ENCODE assay signal across 15 mouse cellular contexts in the genomic region with DNA sequence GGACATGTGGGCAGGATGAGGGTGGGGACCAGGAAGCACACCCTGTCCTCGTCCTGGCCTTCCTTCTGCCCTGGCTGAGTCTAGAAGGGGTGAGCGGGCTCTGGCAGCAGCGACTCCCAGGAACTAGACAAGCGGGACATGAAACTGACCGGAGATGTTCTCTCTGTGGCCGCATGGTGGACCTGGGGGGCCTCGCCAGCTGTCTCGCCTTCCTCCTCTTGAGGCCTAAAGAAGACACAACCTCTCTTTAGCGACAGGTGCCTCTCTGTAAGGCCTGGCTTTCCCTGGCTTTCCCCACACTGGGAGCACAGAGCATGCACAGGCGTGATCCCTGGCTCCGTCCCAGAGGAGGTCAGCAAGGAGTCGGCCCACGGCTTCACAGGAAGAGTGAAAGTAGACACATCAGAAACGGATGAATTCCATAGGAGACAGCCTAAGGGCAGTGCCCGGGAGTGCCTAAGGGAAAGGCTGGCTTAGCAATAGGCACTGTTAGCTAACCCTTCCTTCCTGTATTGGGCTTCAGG.
DNase-seq lines count a peak whose midpoint lies in the region; ATAC-seq and TF ChIP-seq lines count a peak whose summit lies in the region.
"Had no signal": no experiment of that assay in that cellular context is flagged by ENCODE, and none has a peak within 500 bp of the region (broad histone marks: within the 10 kb centered on the region; RNA-seq: fewer than 3 reads in every experiment).

No protein-coding gene starts in this region.

- no peaks in the 10 kb centered on the region for H3K9me3 ChIP-seq in heart, embryonic 12.5 days (replicated peaks)
- no peaks in the 10 kb centered on the region for H3K9me3 ChIP-seq in stomach, postnatal 0 days (ENCODE audit: control insufficient read depth, low read length)
- no peaks in the 10 kb centered on the region for H3K9me3 ChIP-seq in forebrain, embryonic 13.5 days (replicated peaks)
- H3K9me3 ChIP-seq: embryonic facial prominence, embryonic 10.5 days; heart, embryonic 15.5 days; hindbrain, embryonic 15.5 days; liver, embryonic 15.5 days; neural tube, embryonic 15.5 days had no signal

- no peak overlapping the region for H3K27ac ChIP-seq in heart, embryonic 12.5 days (ENCODE audit: poor library complexity, severe bottlenecking)
- H3K27ac ChIP-seq in stomach, postnatal 0 days (replicated peaks): no peak overlapping the region
- no peak overlapping the region for H3K27ac ChIP-seq in forebrain, embryonic 13.5 days
- H3K27ac ChIP-seq: embryonic facial prominence, embryonic 10.5 days; heart, embryonic 15.5 days; hindbrain, embryonic 15.5 days; liver, embryonic 15.5 days; macrophage; neural tube, embryonic 15.5 days had no signal

- H3K27me3 ChIP-seq in heart, embryonic 12.5 days (replicated peaks): no peaks in the 10 kb centered on the region
- no peaks in the 10 kb centered on the region for H3K27me3 ChIP-seq in stomach, postnatal 0 days (ENCODE audit: control insufficient read depth, insufficient read depth, low read length)
- 0 out of 2 replicates have a peak, but pooled peaks cover 4% of the 10 kb centered on the region for H3K27me3 ChIP-seq in forebrain, embryonic 13.5 days
- H3K27me3 ChIP-seq: heart, embryonic 15.5 days; liver, embryonic 15.5 days had no signal

- H3K9ac ChIP-seq in heart, embryonic 12.5 days: no peak overlapping the region
- H3K9ac ChIP-seq in stomach, postnatal 0 days (ENCODE audit: low read length): no peak overlapping the region; the same call in 1 of the 2 replicates
- H3K9ac ChIP-seq in forebrain, embryonic 13.5 days: no peak overlapping the region
- H3K9ac ChIP-seq: heart, embryonic 15.5 days; hindbrain, embryonic 15.5 days; liver, embryonic 15.5 days; neural tube, embryonic 15.5 days had no signal

- H3K4me3 ChIP-seq in heart, embryonic 12.5 days: no peak overlapping the region
- no peak overlapping the region for H3K4me3 ChIP-seq in stomach, postnatal 0 days (ENCODE audit: low read depth, low read length)
- no peak overlapping the region for H3K4me3 ChIP-seq in forebrain, embryonic 13.5 days
- H3K4me3 ChIP-seq: embryonic facial prominence, embryonic 10.5 days; heart, embryonic 15.5 days; hindbrain, embryonic 15.5 days; liver, embryonic 15.5 days; neural tube, embryonic 15.5 days had no signal

- peaks cover 17% of the 10 kb centered on the region for H3K4me1 ChIP-seq in heart, embryonic 12.5 days (replicated peaks)
- peaks cover 9% of the 10 kb centered on the region; the same call in 1 of the 2 replicates for H3K4me1 ChIP-seq in stomach, postnatal 0 days (replicated peaks; ENCODE audit: control insufficient read depth, insufficient read depth)
- H3K4me1 ChIP-seq in forebrain, embryonic 13.5 days: peaks cover 15% of the 10 kb centered on the region

- WGBS in heart, embryonic 12.5 days: 75% methylated on average over 15 of the region's 15 CpGs
- WGBS in stomach, postnatal 0 days: 60% methylated on average over 15 of the region's 15 CpGs
- WGBS in forebrain, embryonic 13.5 days: 81% methylated on average over 15 of the region's 15 CpGs

- peaks cover 11% of the 10 kb centered on the region; the same call in 1 of the 2 replicates for H3K36me3 ChIP-seq in heart, embryonic 12.5 days
- H3K36me3 ChIP-seq in stomach, postnatal 0 days (ENCODE audit: control insufficient read depth, insufficient read depth, low read length): no peaks in the 10 kb centered on the region
- no peaks in the 10 kb centered on the region for H3K36me3 ChIP-seq in forebrain, embryonic 13.5 days (ENCODE audit: poor library complexity, severe bottlenecking)
- H3K36me3 ChIP-seq: embryonic facial prominence, embryonic 10.5 days; hindbrain, embryonic 15.5 days had no signal

- TF ChIP-seq EP300 in stomach, postnatal 0 days (optimal IDR thresholded peaks at IDR 0.05): no peak

- DNase-seq in heart, adult 18-20 months: peak; percentile 47 to 51
- DNase-seq in urinary bladder, postnatal 14 days (ENCODE audit: low spot score): peak; percentile 35
- no peak for DNase-seq in urinary bladder, adult 2 months (ENCODE audit: low spot score)
- DNase-seq in cerebellum, postnatal 36 days: peak; percentile 62
- no peak for DNase-seq in stomach, postnatal 0 days (ENCODE audit: low spot score)
- no peak for DNase-seq in adrenal gland, postnatal 25 days
- DNase-seq: thymus, postnatal 14 days had no signal

- H3K4me2 ChIP-seq in heart, embryonic 12.5 days: no peak overlapping the region
- H3K4me2 ChIP-seq in stomach, postnatal 0 days (replicated peaks; ENCODE audit: low read depth): no peak overlapping the region
- H3K4me2 ChIP-seq in forebrain, embryonic 13.5 days: no peak overlapping the region
- H3K4me2 ChIP-seq: heart, embryonic 15.5 days; hindbrain, embryonic 15.5 days; liver, embryonic 15.5 days; neural tube, embryonic 15.5 days had no signal

- no peak for ATAC-seq in heart, embryonic 12.5 days (ENCODE audit: insufficient number of reproducible peaks, low FRiP score)
- peak; percentile 28; the same call in 1 of the 2 replicates for ATAC-seq in stomach, postnatal 0 days (ENCODE audit: low FRiP score, low TSS enrichment)
- ATAC-seq in forebrain, embryonic 13.5 days: no peak

- TF ChIP-seq CTCF in stomach, postnatal 0 days (IDR thresholded peaks at IDR 0.05; ENCODE audit: low read depth): no peak

Comparison
In these comparisons a context has a peak if more than half of its experiments do, and no peak if none do; other contexts are left out.
1. DNase-seq: peak in heart, adult 18-20 months (2 of 2), urinary bladder, postnatal 14 days (single experiment) and cerebellum, postnatal 36 days (2 of 2); none in urinary bladder, adult 2 months (single experiment), stomach, postnatal 0 days (single experiment) and adrenal gland, postnatal 25 days (single experiment).